Mouse (Mus musculus): ENCODE results near the gene Hnrnpl. TPM values are rescaled to one million over a fixed set of nuclear protein-coding genes. Genes with fewer than 3 reads are reported as not detected.

Gene Hnrnpl
- total and polyA plus RNA-seq, 3 experiments, result 296 to 645 (median 371) TPM

GRCm38 (mm10) chr7:28864288-28864750 is 56.0 kb downstream of the Hnrnpl start:
- Histone ChIP-seq H3K4me2 (ENCODE audit: insufficient read depth, low read depth, poor library complexity, severe bottlenecking) (no peak overlapping the region), H3K27me3 (replicated peaks) (no peaks in the 10 kb centered on the region), H3K4me1 (ENCODE audit: control insufficient read depth in 1 of 2, insufficient read depth in 2 of 2) (peaks cover 9 to 23% of the 10 kb centered on the region in 2 experiments), H3K79me2 (replicated peaks; ENCODE audit: control insufficient read depth, extremely low read depth, insufficient read depth, poor library complexity, severe bottlenecking) (no peaks in the 10 kb centered on the region), H3K27ac (ENCODE audit: insufficient read depth, low read depth) (no peak overlapping the region), H3K36me3 (replicated peaks in 1 of 2; ENCODE audit: control insufficient read depth in 1 of 2, insufficient read depth in 1 of 2, low read length in 1 of 2) (no peaks in the 10 kb centered on the region), H3K9me3 (replicated peaks; ENCODE audit: low read length) (peaks cover 5% of the 10 kb centered on the region), H3K9ac (ENCODE audit: insufficient read depth, low read depth) (no peak overlapping the region), H3K4me3 (replicated peaks in 1 of 3; ENCODE audit: low read depth in 2 of 3, low read length in 2 of 3, poor library complexity in 1 of 3) (no peak overlapping the region)
- dilution Hi-C loops (cut with MboI; ENCODE audit: extremely low pct_ligation_motif_present, extremely low pct_unique_long_range_greater_than_20kb, low sequenced_read_pairs) (no loop called here), in situ Hi-C loops (cut with MboI; ENCODE audit: low pct_ligation_motif_present, low pct_unique_long_range_greater_than_20kb, low sequenced_read_pairs) (no loop called here)
- no peak for DNase-seq (ENCODE audit: extremely low read depth)
- TF ChIP-seq USF2 (conservative IDR thresholded peaks at IDR 0.05; ENCODE audit: low read depth, low read length) (no peak), MYC (IDR thresholded peaks at IDR 0.05; ENCODE audit: low read depth, low read length) (no peak), MAX (IDR thresholded peaks at IDR 0.05; ENCODE audit: low read length) (no peak), CHD1 (IDR thresholded peaks at IDR 0.05; ENCODE audit: low read depth, low read length) (no peak), GABPA (IDR thresholded peaks at IDR 0.05; ENCODE audit: insufficient replicate concordance, low read depth, low read length) (no peak), JUND (conservative IDR thresholded peaks at IDR 0.05; ENCODE audit: low read depth, low read length) (no peak), NELFE (IDR thresholded peaks at IDR 0.05; ENCODE audit: low read depth, low read length) (no peak), BHLHE40 (IDR thresholded peaks at IDR 0.05; ENCODE audit: low read depth, low read length) (no peak), SIN3A (IDR thresholded peaks at IDR 0.05; ENCODE audit: low read length) (no peak), IRF4 (IDR thresholded peaks at IDR 0.05; ENCODE audit: low read depth, low read length) (no peak), KAT2A (IDR thresholded peaks at IDR 0.05; ENCODE audit: insufficient replicate concordance, low read length) (no peak), PAX5 (IDR thresholded peaks at IDR 0.05; ENCODE audit: low read length) (no peak), ZKSCAN1 (IDR thresholded peaks at IDR 0.05; ENCODE audit: borderline replicate concordance, low read depth, low read length) (no peak), ZNF384 (IDR thresholded peaks at IDR 0.05; ENCODE audit: low read depth, low read length) (no peak), MAFK (IDR thresholded peaks at IDR 0.05; ENCODE audit: insufficient replicate concordance, low read length) (no peak)

- Histone ChIP-seq H3K4me2 (ENCODE audit: insufficient read depth, low read depth, poor library complexity, severe bottlenecking) (peak overlapping the region; percentile 74), H3K79me2 (replicated peaks; ENCODE audit: control insufficient read depth, extremely low read depth, insufficient read depth, poor library complexity, severe bottlenecking) (no peaks in the 10 kb centered on the region), H3K4me3 (replicated peaks in 1 of 3; ENCODE audit: low read depth in 2 of 3, low read length in 2 of 3, poor library complexity in 1 of 3) (peak overlapping the region; percentile 49 to 56 (median 54)), H3K36me3 (replicated peaks in 1 of 2; ENCODE audit: control insufficient read depth in 1 of 2, insufficient read depth in 1 of 2, low read length in 1 of 2) (no peaks in the 10 kb centered on the region), H3K9ac (ENCODE audit: insufficient read depth, low read depth) (peak overlapping the region; percentile 76), H3K4me1 (ENCODE audit: control insufficient read depth in 1 of 2, insufficient read depth in 2 of 2) (peaks cover 9 to 23% of the 10 kb centered on the region in 2 experiments), H3K27me3 (replicated peaks) (no peaks in the 10 kb centered on the region), H3K27ac (ENCODE audit: insufficient read depth, low read depth) (peak overlapping the region; percentile 33; the same call in 1 of the 2 replicates), H3K9me3 (replicated peaks; ENCODE audit: low read length) (peaks cover 4% of the 10 kb centered on the region)
- in situ Hi-C loops (cut with MboI; ENCODE audit: low pct_ligation_motif_present, low pct_unique_long_range_greater_than_20kb, low sequenced_read_pairs) (loop anchor here (5.0 kb wide), 2 partner anchors 38 to 68 kb away; partner anchors contain the start of gene Ech1), dilution Hi-C loops (cut with MboI; ENCODE audit: extremely low pct_ligation_motif_present, extremely low pct_unique_long_range_greater_than_20kb, low sequenced_read_pairs) (no loop called here)
- peak; percentile 95 for DNase-seq (ENCODE audit: extremely low read depth)
- TF ChIP-seq TBP (conservative IDR thresholded peaks at IDR 0.05; ENCODE audit: low read depth, low read length), result 0 out of 2 replicates have a peak, but pooled peaks have one; percentile 44
- 0 out of 2 replicates have a peak, but pooled peaks have one; percentile 50 for TF ChIP-seq UBTF (IDR thresholded peaks at IDR 0.05; ENCODE audit: low read depth, low read length)
- TF ChIP-seq ZMIZ1 (IDR thresholded peaks at IDR 0.05; ENCODE audit: low read depth, low read length), result peak; percentile 35; the same call in 1 of the 2 replicates
- TF ChIP-seq POLR2AphosphoS2 (IDR thresholded peaks at IDR 0.05; ENCODE audit: low read depth, low read length), result peak; percentile 53; the same call in 1 of the 2 replicates
- TF ChIP-seq SIN3A (IDR thresholded peaks at IDR 0.05; ENCODE audit: low read length), result no peak
- peak in 1 of 2 experiments; percentile 20; a peak in 2 of 4 replicates for TF ChIP-seq CTCF (conservative IDR thresholded peaks at IDR 0.05 in 1 of 2, IDR thresholded peaks at IDR 0.05 in 1 of 2; ENCODE audit: low read depth in 2 of 2, low read length in 2 of 2)
- TF ChIP-seq IRF4 (IDR thresholded peaks at IDR 0.05; ENCODE audit: low read depth, low read length), result peak; percentile 66
- peak; percentile 39; the same call in 1 of the 2 replicates for TF ChIP-seq ZNF384 (IDR thresholded peaks at IDR 0.05; ENCODE audit: low read depth, low read length)
- TF ChIP-seq RCOR1 (conservative IDR thresholded peaks at IDR 0.05; ENCODE audit: low read depth, low read length), result no peak
- TF ChIP-seq ETS1 (conservative IDR thresholded peaks at IDR 0.05; ENCODE audit: low read depth, low read length), result peak; percentile 51
- 0 out of 2 replicates have a peak, but pooled peaks have one; percentile 35 for TF ChIP-seq KAT2A (IDR thresholded peaks at IDR 0.05; ENCODE audit: insufficient replicate concordance, low read length)
- TF ChIP-seq ELF1 (IDR thresholded peaks at IDR 0.05; ENCODE audit: low read depth, low read length), result peak; percentile 77
- peak; percentile 51; the same call in 1 of the 2 replicates for TF ChIP-seq MEF2A (IDR thresholded peaks at IDR 0.05; ENCODE audit: borderline replicate concordance, low read depth, low read length)
- TF ChIP-seq MXI1 (IDR thresholded peaks at IDR 0.05; ENCODE audit: low read depth, low read length), result no peak
- peak; percentile 73 for TF ChIP-seq MAX (IDR thresholded peaks at IDR 0.05; ENCODE audit: low read length)
- TF ChIP-seq NELFE (IDR thresholded peaks at IDR 0.05; ENCODE audit: low read depth, low read length), result peak; percentile 84
- peak; percentile 80 for TF ChIP-seq BHLHE40 (IDR thresholded peaks at IDR 0.05; ENCODE audit: low read depth, low read length)
- peak; percentile 78; the same call in 1 of the 2 replicates for TF ChIP-seq TCF12 (IDR thresholded peaks at IDR 0.05; ENCODE audit: low read depth, low read length)
- TF ChIP-seq POLR2A (IDR thresholded peaks at IDR 0.05; ENCODE audit: low read depth, low read length), result peak; percentile 91
- TF ChIP-seq HCFC1 (IDR thresholded peaks at IDR 0.05; ENCODE audit: low read depth, low read length), result peak; percentile 57
- no peak for TF ChIP-seq MAFK (IDR thresholded peaks at IDR 0.05; ENCODE audit: insufficient replicate concordance, low read length)
Observed at GRCm38 (mm10) chr7:28865481-28866300, 57.4 kb downstream of the Hnrnpl start.

Measured in CH12.LX (cell line).